Mouse (Mus musculus) MEL (cell line): ENCODE data around the gene Slc13a3. TPM values are rescaled to one million over a fixed set of nuclear protein-coding genes. Genes with fewer than 3 reads are reported as not detected.

Experiments used
- DNase-seq: peaks from one replicate; pipeline ENCODE4 v3.0.0; 2011; ENCODE audit warnings: low read depth, low spot score
- H3K27ac ChIP-seq: 2 replicates; pipeline ENCODE4 v1.5.1; 2012; ENCODE audit warnings: low read depth, mild to moderate bottlenecking, control low read depth, low read length, moderate library complexity; ENCODE audit not compliant: control insufficient read depth
- H3K27me3 ChIP-seq, 2 experiments: fragments of 150-350 bp in 1 of 2; sonication (generic) in 1 of 2; 2 replicates each; pipeline ENCODE4 v1.6.1; 2012; ENCODE audit warnings: low read length in 2 of 2, mild to moderate bottlenecking in 2 of 2, improper control_type of control experiment in 1 of 2, moderate library complexity in 1 of 2; ENCODE audit not compliant: insufficient read depth in 2 of 2, control insufficient read depth in 1 of 2
- H3K36me3 ChIP-seq, 2 experiments: 2 replicates each; pipeline ENCODE4 v1.6.1; 2012 to 2014; ENCODE audit warnings: low read length in 2 of 2, improper control_type of control experiment in 1 of 2, inconsistent platforms in 1 of 2, mild to moderate bottlenecking in 1 of 2; ENCODE audit not compliant: insufficient read depth in 2 of 2, control insufficient read depth in 1 of 2
- H3K4me1 ChIP-seq, 2 experiments: fragments of 150-350 bp in 1 of 2; sonication (generic) in 1 of 2; 2 replicates each; pipeline ENCODE4 v1.6.1; 2012; ENCODE audit warnings: low read length in 2 of 2, improper control_type of control experiment in 1 of 2, mild to moderate bottlenecking in 1 of 2; ENCODE audit not compliant: insufficient read depth in 2 of 2, control insufficient read depth in 1 of 2
- H3K4me3 ChIP-seq, 2 experiments: fragments of 150-350 bp in 1 of 2; sonication (generic) in 1 of 2; 2 replicates each; pipeline ENCODE4 v1.5.1; 2012; ENCODE audit warnings: low read depth in 2 of 2, low read length in 2 of 2, mild to moderate bottlenecking in 2 of 2, moderate library complexity in 2 of 2, control low read depth in 1 of 2, improper control_type of control experiment in 1 of 2; ENCODE audit not compliant: control insufficient read depth in 1 of 2, insufficient read depth in 1 of 2
- H3K79me2 ChIP-seq: 2 replicates; pipeline ENCODE4 v1.6.1; 2012; ENCODE audit warnings: mild to moderate bottlenecking, low read length, moderate library complexity; ENCODE audit not compliant: control insufficient read depth, poor library complexity, insufficient read depth
- H3K9ac ChIP-seq: 2 replicates; pipeline ENCODE4 v1.6.1; 2012; ENCODE audit warnings: low read depth, mild to moderate bottlenecking, control low read depth, low read length, moderate library complexity; ENCODE audit not compliant: control insufficient read depth, poor library complexity, severe bottlenecking
- H3K9me3 ChIP-seq: fragments of 150-350 bp; sonication (generic); replicated peaks from 2 replicates; pipeline ENCODE4 v1.6.1; 2012; ENCODE audit warnings: mild to moderate bottlenecking, low read length, improper control_type of control experiment, moderate library complexity; ENCODE audit not compliant: insufficient read depth
- BHLHE40 ChIP-seq: IDR thresholded peaks from 2 replicates; pipeline ENCODE4 v1.6.1; 2012; ENCODE audit warnings: low read depth, mild to moderate bottlenecking, inconsistent platforms, low read length, improper control_type of control experiment, borderline replicate concordance
- CHD1 ChIP-seq: IDR thresholded peaks from 2 replicates; pipeline ENCODE4 v1.6.1; 2012; ENCODE audit warnings: low read depth, mild to moderate bottlenecking, inconsistent platforms, low read length, improper control_type of control experiment
- CTCF ChIP-seq, 3 experiments: IDR thresholded peaks in 2 of 3; conservative IDR thresholded peaks in 1 of 3; 2 replicates each; pipeline ENCODE4 v1.5.1; 2011 to 2012; ENCODE audit warnings: low read length in 3 of 3, low read depth in 2 of 3, mild to moderate bottlenecking in 2 of 3, improper control_type of control experiment in 1 of 3, inconsistent platforms in 1 of 3, mixed read lengths in 1 of 3, moderate library complexity in 1 of 3; ENCODE audit not compliant: control insufficient read depth in 1 of 3, insufficient read depth in 1 of 3, poor library complexity in 1 of 3, severe bottlenecking in 1 of 3
- E2F4 ChIP-seq: IDR thresholded peaks from 2 replicates; pipeline ENCODE4 v1.6.1; 2011; ENCODE audit warnings: low read depth, low read length, improper control_type of control experiment, borderline replicate concordance
- ELF1 ChIP-seq: IDR thresholded peaks from 2 replicates; pipeline ENCODE4 v1.6.1; 2014; ENCODE audit warnings: low read depth, mild to moderate bottlenecking, inconsistent platforms, low read length, improper control_type of control experiment, moderate library complexity
- EP300 ChIP-seq, 2 experiments: IDR thresholded peaks; 2 replicates each; pipeline ENCODE4 v1.6.1; 2011; ENCODE audit warnings: improper control_type of control experiment in 2 of 2, low read length in 2 of 2, low read depth in 1 of 2, mild to moderate bottlenecking in 1 of 2
- ETS1 ChIP-seq: IDR thresholded peaks from 2 replicates; pipeline ENCODE4 v1.6.1; 2012; ENCODE audit warnings: low read depth, mild to moderate bottlenecking, inconsistent platforms, low read length, improper control_type of control experiment, moderate library complexity
- GABPA ChIP-seq: IDR thresholded peaks from 2 replicates; pipeline ENCODE4 v1.6.1; 2012; ENCODE audit warnings: low read depth, mild to moderate bottlenecking, inconsistent platforms, low read length, improper control_type of control experiment, moderate library complexity
- HCFC1 ChIP-seq: IDR thresholded peaks from 2 replicates; pipeline ENCODE4 v1.6.1; 2012; ENCODE audit warnings: low read depth, mild to moderate bottlenecking, inconsistent platforms, low read length, improper control_type of control experiment, moderate library complexity
- JUND ChIP-seq: IDR thresholded peaks from 2 replicates; pipeline ENCODE4 v1.6.1; 2011; ENCODE audit warnings: low read depth, mild to moderate bottlenecking, improper control_type of control experiment, low read length
- KAT2A ChIP-seq: conservative IDR thresholded peaks from 2 replicates; pipeline ENCODE4 v1.6.1; 2012; ENCODE audit warnings: low read depth, low read length, improper control_type of control experiment, inconsistent platforms
- MAFK ChIP-seq: IDR thresholded peaks from 2 replicates; pipeline ENCODE4 v1.6.1; 2011; ENCODE audit warnings: low read depth, mild to moderate bottlenecking, low read length, improper control_type of control experiment, borderline replicate concordance
- MAX ChIP-seq: IDR thresholded peaks from 2 replicates; pipeline ENCODE4 v1.6.1; 2011; ENCODE audit warnings: low read length, improper control_type of control experiment
- MAZ ChIP-seq: IDR thresholded peaks from 2 replicates; pipeline ENCODE4 v1.6.1; 2012; ENCODE audit warnings: low read depth, mild to moderate bottlenecking, inconsistent platforms, low read length, improper control_type of control experiment
- MEF2A ChIP-seq: IDR thresholded peaks from 2 replicates; pipeline ENCODE4 v1.6.1; 2014; ENCODE audit warnings: low read depth, mild to moderate bottlenecking, inconsistent platforms, low read length, improper control_type of control experiment; ENCODE audit not compliant: poor library complexity, insufficient replicate concordance, severe bottlenecking; ENCODE audit errors: extremely low read depth
- MXI1 ChIP-seq: IDR thresholded peaks from 2 replicates; pipeline ENCODE4 v1.6.1; 2011; ENCODE audit warnings: mild to moderate bottlenecking, low read depth, low read length, improper control_type of control experiment
- MYB ChIP-seq: IDR thresholded peaks from 2 replicates; pipeline ENCODE4 v1.6.1; 2011; ENCODE audit warnings: mild to moderate bottlenecking, low read depth, low read length, improper control_type of control experiment
- MYC ChIP-seq: IDR thresholded peaks from 2 replicates; pipeline ENCODE4 v1.6.1; 2011; ENCODE audit warnings: low read depth, mild to moderate bottlenecking, low read length, improper control_type of control experiment, moderate library complexity
- NELFE ChIP-seq: IDR thresholded peaks from 2 replicates; pipeline ENCODE4 v1.6.1; 2011; ENCODE audit warnings: low read depth, low read length, improper control_type of control experiment
- NRF1 ChIP-seq: IDR thresholded peaks from 2 replicates; pipeline ENCODE4 v1.6.1; 2014; ENCODE audit warnings: low read depth, mild to moderate bottlenecking, inconsistent platforms, low read length, improper control_type of control experiment, moderate library complexity; ENCODE audit not compliant: poor library complexity, insufficient read depth, severe bottlenecking
- POLR2A ChIP-seq, 2 experiments: IDR thresholded peaks; 2 replicates each; pipeline ENCODE4 v1.6.1; 2011 to 2012; ENCODE audit warnings: low read length in 2 of 2, mild to moderate bottlenecking in 2 of 2, control low read depth in 1 of 2, improper control_type of control experiment in 1 of 2, low read depth in 1 of 2, moderate library complexity in 1 of 2; ENCODE audit not compliant: control insufficient read depth in 1 of 2, insufficient read depth in 1 of 2, poor library complexity in 1 of 2
- POLR2AphosphoS2 ChIP-seq: IDR thresholded peaks from 2 replicates; pipeline ENCODE4 v1.6.1; 2011; ENCODE audit warnings: low read length, improper control_type of control experiment
- POLR2AphosphoS5 ChIP-seq: IDR thresholded peaks from 2 replicates; pipeline ENCODE4 v1.6.1; 2012; ENCODE audit warnings: low read depth, borderline replicate concordance, mild to moderate bottlenecking, inconsistent platforms, low read length, moderate library complexity, mixed read lengths
- RAD21 ChIP-seq: IDR thresholded peaks from 2 replicates; pipeline ENCODE4 v1.6.1; 2011; ENCODE audit warnings: mild to moderate bottlenecking, low read depth, low read length, improper control_type of control experiment
- RCOR1 ChIP-seq: IDR thresholded peaks from 2 replicates; pipeline ENCODE4 v1.6.1; 2012; ENCODE audit warnings: low read depth, mild to moderate bottlenecking, inconsistent platforms, low read length, improper control_type of control experiment
- SIN3A ChIP-seq: IDR thresholded peaks from 2 replicates; pipeline ENCODE4 v1.6.1; 2012; ENCODE audit warnings: low read length, improper control_type of control experiment, inconsistent platforms
- SMC3 ChIP-seq: IDR thresholded peaks from 2 replicates; pipeline ENCODE4 v1.6.1; 2011; ENCODE audit warnings: low read depth, low read length, improper control_type of control experiment
- TBP ChIP-seq: IDR thresholded peaks from 2 replicates; pipeline ENCODE4 v1.8.0; 2011; ENCODE audit warnings: low read depth, low read length, improper control_type of control experiment
- TCF12 ChIP-seq: IDR thresholded peaks from 2 replicates; pipeline ENCODE4 v1.6.1; 2014; ENCODE audit warnings: low read depth, mild to moderate bottlenecking, inconsistent platforms, low read length, improper control_type of control experiment, moderate library complexity
- UBTF ChIP-seq: IDR thresholded peaks from 2 replicates; pipeline ENCODE4 v1.6.1; 2012; ENCODE audit warnings: low read depth, mild to moderate bottlenecking, inconsistent platforms, low read length, improper control_type of control experiment, moderate library complexity, borderline replicate concordance; ENCODE audit not compliant: insufficient read depth
- USF1 ChIP-seq: IDR thresholded peaks from 2 replicates; pipeline ENCODE4 v1.6.1; 2014; ENCODE audit warnings: low read depth, mild to moderate bottlenecking, inconsistent platforms, low read length, improper control_type of control experiment, moderate library complexity
- USF2 ChIP-seq, 2 experiments: IDR thresholded peaks; 2 replicates each; pipeline ENCODE4 v1.6.1; 2011 to 2012; ENCODE audit warnings: improper control_type of control experiment in 2 of 2, low read length in 2 of 2, borderline replicate concordance in 1 of 2, inconsistent platforms in 1 of 2, low read depth in 1 of 2, mild to moderate bottlenecking in 1 of 2; ENCODE audit not compliant: insufficient read depth in 1 of 2
- ZC3H11A ChIP-seq: IDR thresholded peaks from 2 replicates; pipeline ENCODE4 v1.6.1; 2012; ENCODE audit warnings: low read depth, mild to moderate bottlenecking, inconsistent platforms, low read length, improper control_type of control experiment
- ZKSCAN1 ChIP-seq: IDR thresholded peaks from 2 replicates; pipeline ENCODE4 v1.6.1; 2012; ENCODE audit warnings: low read depth, mild to moderate bottlenecking, inconsistent platforms, low read length, improper control_type of control experiment, moderate library complexity
- polyA plus RNA-seq, 2 experiments: library from polyadenylated mRNA; stranded (reverse) in 1 of 2; unstranded in 1 of 2; fragments of >175 nt in 1 of 2; fragments of >200 nt in 1 of 2; gene quantifications; 2 replicates each; pipeline versions ENCODE4 v1.2.1 to v1.2.4; 2012; ENCODE audit warnings: low replicate concordance in 2 of 2, low read depth in 1 of 2; ENCODE audit not compliant: insufficient read length in 2 of 2, insufficient read depth in 1 of 2, missing spikeins in 1 of 2
- total RNA-seq: library from RNA; depleted of rRNA; stranded (reverse); fragments of 300-350 nt; gene quantifications from 2 replicates; pipeline ENCODE4 v1.2.3, GENCODE M21; 2012

Slc13a3 gene
- total and polyA plus RNA-seq, 3 experiments = not detected

DNA sequence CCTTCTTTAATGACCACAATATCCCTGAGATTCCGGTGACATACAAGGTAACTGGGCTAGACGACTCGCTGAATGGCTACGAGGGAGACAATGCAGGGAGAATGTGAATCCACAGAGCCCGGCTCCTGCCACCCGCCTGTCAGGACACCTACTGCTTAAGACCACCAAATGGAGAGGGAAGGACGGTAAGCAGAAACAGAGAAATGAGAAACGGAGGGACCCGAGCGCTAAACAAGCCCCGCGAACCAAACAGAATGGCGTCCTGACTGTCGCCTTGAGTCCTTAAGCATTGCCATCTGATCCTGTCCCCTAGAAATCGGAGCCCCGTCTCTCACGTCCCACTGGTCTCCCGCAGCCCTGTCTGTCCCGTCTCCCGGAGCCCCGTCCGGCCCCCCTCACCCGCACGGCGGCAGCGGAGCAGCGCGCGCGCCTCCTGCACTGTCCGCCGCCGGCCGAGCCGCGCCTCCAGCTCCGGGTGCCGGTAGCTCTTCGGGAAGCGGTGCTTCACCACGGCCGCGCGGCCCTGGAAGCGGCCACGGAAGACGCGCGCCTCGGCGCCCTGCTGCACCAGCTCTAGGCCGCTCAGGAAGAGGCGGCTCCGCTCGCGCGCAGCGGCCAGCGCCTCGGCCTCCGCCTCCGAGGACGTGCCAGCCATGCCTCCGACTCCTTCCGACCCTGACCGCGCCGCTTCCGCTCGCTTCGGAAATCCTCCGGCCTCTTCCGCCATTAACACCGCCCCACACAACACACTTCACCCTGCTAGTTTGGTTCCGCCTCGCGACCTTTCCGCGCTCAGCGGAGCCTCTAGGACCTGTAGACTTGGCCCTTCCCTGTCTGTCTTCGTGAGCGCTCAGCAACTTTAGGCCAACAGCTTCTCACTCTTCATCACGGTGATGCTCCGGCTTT is 19.9 kb upstream of the Slc13a3 start, which contains the start of gene Trp53rka:
TSS of gene Trp53rka (minus strand) at position 677 of the 906 bp plus-strand sequence.
- H3K9ac ChIP-seq = peak within 1 kb of the TSS; percentile 90
- H3K27me3 ChIP-seq = no peaks in the 10 kb centered on the region
- H3K4me1 ChIP-seq = peaks cover 3 to 5% of the 10 kb centered on the region in 2 experiments; a peak in 2 of 4 replicates
- H3K36me3 ChIP-seq = peaks cover 0 to 4% of the 10 kb centered on the region in 2 experiments; a peak in 1 of 4 replicates
- peak within 1 kb of the TSS; percentile 95 to 100 for H3K4me3 ChIP-seq
- H3K27ac ChIP-seq = peak within 1 kb of the TSS; percentile 53
- H3K79me2 ChIP-seq = peaks cover 10% of the 10 kb centered on the region
- no peaks in the 10 kb centered on the region for H3K9me3 ChIP-seq
- peak; percentile 89 for DNase-seq
- TF ChIP-seq POLR2A (IDR thresholded peaks at IDR 0.05; ENCODE audit: control insufficient read depth in 1 of 2, insufficient read depth in 1 of 2, low read depth in 1 of 2, low read length in 2 of 2, poor library complexity in 1 of 2) = peak; percentile 79 to 81; a peak in 3 of 4 replicates
- no peak for TF ChIP-seq NRF1
- peak; percentile 63; the same call in 1 of the 2 replicates for TF ChIP-seq KAT2A
- no peak for TF ChIP-seq CTCF (IDR thresholded peaks at IDR 0.05 in 2 of 3, conservative IDR thresholded peaks at IDR 0.05 in 1 of 3; ENCODE audit: control insufficient read depth in 1 of 3, insufficient read depth in 1 of 3, low read depth in 2 of 3, low read length in 3 of 3, poor library complexity in 1 of 3, severe bottlenecking in 1 of 3)
- peak; percentile 84 for TF ChIP-seq MXI1
- no peak for TF ChIP-seq E2F4
- TF ChIP-seq SMC3 = no peak
- 0 out of 2 replicates have a peak, but pooled peaks have one; percentile 23 for TF ChIP-seq ETS1
- TF ChIP-seq ELF1 = peak; percentile 82
- peak; percentile 88 for TF ChIP-seq TBP
- no peak for TF ChIP-seq GABPA
- TF ChIP-seq SIN3A = peak; percentile 90
- no peak for TF ChIP-seq USF1
- TF ChIP-seq MYB = no peak
- peak; percentile 59; the same call in 1 of the 2 replicates for TF ChIP-seq MAZ
- TF ChIP-seq MEF2A = no peak
- TF ChIP-seq NELFE = peak; percentile 77
- peak in 1 of 2 experiments; percentile 23; a peak in 1 of 4 replicates for TF ChIP-seq EP300 (IDR thresholded peaks at IDR 0.05; ENCODE audit: low read depth in 1 of 2, low read length in 2 of 2)
- TF ChIP-seq JUND = no peak
- no peak for TF ChIP-seq MAFK
- no peak for TF ChIP-seq POLR2AphosphoS5
- peak; percentile 69 for TF ChIP-seq MAX
- no peak for TF ChIP-seq ZKSCAN1
- no peak for TF ChIP-seq ZC3H11A
- TF ChIP-seq BHLHE40 = no peak
- TF ChIP-seq TCF12 = peak; percentile 75
- TF ChIP-seq CHD1 = peak; percentile 68; the same call in 1 of the 2 replicates
- no peak for TF ChIP-seq RAD21
- TF ChIP-seq HCFC1 = peak; percentile 90
- TF ChIP-seq UBTF = no peak
- TF ChIP-seq RCOR1 = no peak
- TF ChIP-seq MYC = 0 out of 2 replicates have a peak, but pooled peaks have one; percentile 58
- peak; percentile 41; the same call in 1 of the 2 replicates for TF ChIP-seq POLR2AphosphoS2
- no peak for TF ChIP-seq USF2 (IDR thresholded peaks at IDR 0.05; ENCODE audit: borderline replicate concordance in 1 of 2, insufficient read depth in 1 of 2, low read depth in 1 of 2, low read length in 2 of 2)
